Mouse (Mus musculus) MEL (cell line): ENCODE measurements around the gene Cfl1. TPM values are rescaled to one million over a fixed set of nuclear protein-coding genes. Genes with fewer than 3 reads are reported as not detected.

ENCODE experiments used
- DNase-seq: peaks from one replicate; pipeline ENCODE4 v3.0.0; 2011; ENCODE audit warnings: low read depth, low spot score
- H3K27ac ChIP-seq: 2 replicates; pipeline ENCODE4 v1.5.1; 2012; ENCODE audit warnings: low read depth, mild to moderate bottlenecking, control low read depth, low read length, moderate library complexity; ENCODE audit not compliant: control insufficient read depth
- H3K27me3 ChIP-seq, 2 experiments: fragments of 150-350 bp in 1 of 2; sonication (generic) in 1 of 2; 2 replicates each; pipeline ENCODE4 v1.6.1; 2012; ENCODE audit warnings: low read length in 2 of 2, mild to moderate bottlenecking in 2 of 2, improper control_type of control experiment in 1 of 2, moderate library complexity in 1 of 2; ENCODE audit not compliant: insufficient read depth in 2 of 2, control insufficient read depth in 1 of 2
- H3K36me3 ChIP-seq, 2 experiments: 2 replicates each; pipeline ENCODE4 v1.6.1; 2012 to 2014; ENCODE audit warnings: low read length in 2 of 2, improper control_type of control experiment in 1 of 2, inconsistent platforms in 1 of 2, mild to moderate bottlenecking in 1 of 2; ENCODE audit not compliant: insufficient read depth in 2 of 2, control insufficient read depth in 1 of 2
- H3K4me1 ChIP-seq, 2 experiments: fragments of 150-350 bp in 1 of 2; sonication (generic) in 1 of 2; 2 replicates each; pipeline ENCODE4 v1.6.1; 2012; ENCODE audit warnings: low read length in 2 of 2, improper control_type of control experiment in 1 of 2, mild to moderate bottlenecking in 1 of 2; ENCODE audit not compliant: insufficient read depth in 2 of 2, control insufficient read depth in 1 of 2
- H3K4me3 ChIP-seq, 2 experiments: fragments of 150-350 bp in 1 of 2; sonication (generic) in 1 of 2; 2 replicates each; pipeline ENCODE4 v1.5.1; 2012; ENCODE audit warnings: low read depth in 2 of 2, low read length in 2 of 2, mild to moderate bottlenecking in 2 of 2, moderate library complexity in 2 of 2, control low read depth in 1 of 2, improper control_type of control experiment in 1 of 2; ENCODE audit not compliant: control insufficient read depth in 1 of 2, insufficient read depth in 1 of 2
- H3K79me2 ChIP-seq: 2 replicates; pipeline ENCODE4 v1.6.1; 2012; ENCODE audit warnings: mild to moderate bottlenecking, low read length, moderate library complexity; ENCODE audit not compliant: control insufficient read depth, poor library complexity, insufficient read depth
- H3K9ac ChIP-seq: 2 replicates; pipeline ENCODE4 v1.6.1; 2012; ENCODE audit warnings: low read depth, mild to moderate bottlenecking, control low read depth, low read length, moderate library complexity; ENCODE audit not compliant: control insufficient read depth, poor library complexity, severe bottlenecking
- H3K9me3 ChIP-seq: fragments of 150-350 bp; sonication (generic); replicated peaks from 2 replicates; pipeline ENCODE4 v1.6.1; 2012; ENCODE audit warnings: mild to moderate bottlenecking, low read length, improper control_type of control experiment, moderate library complexity; ENCODE audit not compliant: insufficient read depth
- CHD1 ChIP-seq: IDR thresholded peaks from 2 replicates; pipeline ENCODE4 v1.6.1; 2012; ENCODE audit warnings: low read depth, mild to moderate bottlenecking, inconsistent platforms, low read length, improper control_type of control experiment
- CHD2 ChIP-seq: IDR thresholded peaks from 2 replicates; pipeline ENCODE4 v1.6.1; 2011; ENCODE audit warnings: low read length, improper control_type of control experiment
- CTCF ChIP-seq, 3 experiments: IDR thresholded peaks in 2 of 3; conservative IDR thresholded peaks in 1 of 3; 2 replicates each; pipeline ENCODE4 v1.5.1; 2011 to 2012; ENCODE audit warnings: low read length in 3 of 3, low read depth in 2 of 3, mild to moderate bottlenecking in 2 of 3, improper control_type of control experiment in 1 of 3, inconsistent platforms in 1 of 3, mixed read lengths in 1 of 3, moderate library complexity in 1 of 3; ENCODE audit not compliant: control insufficient read depth in 1 of 3, insufficient read depth in 1 of 3, poor library complexity in 1 of 3, severe bottlenecking in 1 of 3
- E2F4 ChIP-seq: IDR thresholded peaks from 2 replicates; pipeline ENCODE4 v1.6.1; 2011; ENCODE audit warnings: low read depth, low read length, improper control_type of control experiment, borderline replicate concordance
- ELF1 ChIP-seq: IDR thresholded peaks from 2 replicates; pipeline ENCODE4 v1.6.1; 2014; ENCODE audit warnings: low read depth, mild to moderate bottlenecking, inconsistent platforms, low read length, improper control_type of control experiment, moderate library complexity
- EP300 ChIP-seq, 2 experiments: IDR thresholded peaks; 2 replicates each; pipeline ENCODE4 v1.6.1; 2011; ENCODE audit warnings: improper control_type of control experiment in 2 of 2, low read length in 2 of 2, low read depth in 1 of 2, mild to moderate bottlenecking in 1 of 2
- ETS1 ChIP-seq: IDR thresholded peaks from 2 replicates; pipeline ENCODE4 v1.6.1; 2012; ENCODE audit warnings: low read depth, mild to moderate bottlenecking, inconsistent platforms, low read length, improper control_type of control experiment, moderate library complexity
- GABPA ChIP-seq: IDR thresholded peaks from 2 replicates; pipeline ENCODE4 v1.6.1; 2012; ENCODE audit warnings: low read depth, mild to moderate bottlenecking, inconsistent platforms, low read length, improper control_type of control experiment, moderate library complexity
- GATA1 ChIP-seq: IDR thresholded peaks from 2 replicates; pipeline ENCODE4 v1.6.1; 2011; ENCODE audit warnings: low read depth, low read length, improper control_type of control experiment
- HCFC1 ChIP-seq: IDR thresholded peaks from 2 replicates; pipeline ENCODE4 v1.6.1; 2012; ENCODE audit warnings: low read depth, mild to moderate bottlenecking, inconsistent platforms, low read length, improper control_type of control experiment, moderate library complexity
- JUND ChIP-seq: IDR thresholded peaks from 2 replicates; pipeline ENCODE4 v1.6.1; 2011; ENCODE audit warnings: low read depth, mild to moderate bottlenecking, improper control_type of control experiment, low read length
- KAT2A ChIP-seq: conservative IDR thresholded peaks from 2 replicates; pipeline ENCODE4 v1.6.1; 2012; ENCODE audit warnings: low read depth, low read length, improper control_type of control experiment, inconsistent platforms
- MAFK ChIP-seq: IDR thresholded peaks from 2 replicates; pipeline ENCODE4 v1.6.1; 2011; ENCODE audit warnings: low read depth, mild to moderate bottlenecking, low read length, improper control_type of control experiment, borderline replicate concordance
- MAX ChIP-seq: IDR thresholded peaks from 2 replicates; pipeline ENCODE4 v1.6.1; 2011; ENCODE audit warnings: low read length, improper control_type of control experiment
- MAZ ChIP-seq: IDR thresholded peaks from 2 replicates; pipeline ENCODE4 v1.6.1; 2012; ENCODE audit warnings: low read depth, mild to moderate bottlenecking, inconsistent platforms, low read length, improper control_type of control experiment
- MEF2A ChIP-seq: IDR thresholded peaks from 2 replicates; pipeline ENCODE4 v1.6.1; 2014; ENCODE audit warnings: low read depth, mild to moderate bottlenecking, inconsistent platforms, low read length, improper control_type of control experiment; ENCODE audit not compliant: poor library complexity, insufficient replicate concordance, severe bottlenecking; ENCODE audit errors: extremely low read depth
- MXI1 ChIP-seq: IDR thresholded peaks from 2 replicates; pipeline ENCODE4 v1.6.1; 2011; ENCODE audit warnings: mild to moderate bottlenecking, low read depth, low read length, improper control_type of control experiment
- NELFE ChIP-seq: IDR thresholded peaks from 2 replicates; pipeline ENCODE4 v1.6.1; 2011; ENCODE audit warnings: low read depth, low read length, improper control_type of control experiment
- NRF1 ChIP-seq: IDR thresholded peaks from 2 replicates; pipeline ENCODE4 v1.6.1; 2014; ENCODE audit warnings: low read depth, mild to moderate bottlenecking, inconsistent platforms, low read length, improper control_type of control experiment, moderate library complexity; ENCODE audit not compliant: poor library complexity, insufficient read depth, severe bottlenecking
- POLR2A ChIP-seq, 2 experiments: IDR thresholded peaks; 2 replicates each; pipeline ENCODE4 v1.6.1; 2011 to 2012; ENCODE audit warnings: low read length in 2 of 2, mild to moderate bottlenecking in 2 of 2, control low read depth in 1 of 2, improper control_type of control experiment in 1 of 2, low read depth in 1 of 2, moderate library complexity in 1 of 2; ENCODE audit not compliant: control insufficient read depth in 1 of 2, insufficient read depth in 1 of 2, poor library complexity in 1 of 2
- RAD21 ChIP-seq: IDR thresholded peaks from 2 replicates; pipeline ENCODE4 v1.6.1; 2011; ENCODE audit warnings: mild to moderate bottlenecking, low read depth, low read length, improper control_type of control experiment
- RCOR1 ChIP-seq: IDR thresholded peaks from 2 replicates; pipeline ENCODE4 v1.6.1; 2012; ENCODE audit warnings: low read depth, mild to moderate bottlenecking, inconsistent platforms, low read length, improper control_type of control experiment
- SIN3A ChIP-seq: IDR thresholded peaks from 2 replicates; pipeline ENCODE4 v1.6.1; 2012; ENCODE audit warnings: low read length, improper control_type of control experiment, inconsistent platforms
- TAL1 ChIP-seq: IDR thresholded peaks from 2 replicates; pipeline ENCODE4 v1.6.1; 2012; ENCODE audit warnings: mild to moderate bottlenecking, inconsistent platforms, low read length, moderate library complexity, mixed read lengths
- TBP ChIP-seq: IDR thresholded peaks from 2 replicates; pipeline ENCODE4 v1.8.0; 2011; ENCODE audit warnings: low read depth, low read length, improper control_type of control experiment
- TCF12 ChIP-seq: IDR thresholded peaks from 2 replicates; pipeline ENCODE4 v1.6.1; 2014; ENCODE audit warnings: low read depth, mild to moderate bottlenecking, inconsistent platforms, low read length, improper control_type of control experiment, moderate library complexity
- UBTF ChIP-seq: IDR thresholded peaks from 2 replicates; pipeline ENCODE4 v1.6.1; 2012; ENCODE audit warnings: low read depth, mild to moderate bottlenecking, inconsistent platforms, low read length, improper control_type of control experiment, moderate library complexity, borderline replicate concordance; ENCODE audit not compliant: insufficient read depth
- ZC3H11A ChIP-seq: IDR thresholded peaks from 2 replicates; pipeline ENCODE4 v1.6.1; 2012; ENCODE audit warnings: low read depth, mild to moderate bottlenecking, inconsistent platforms, low read length, improper control_type of control experiment
- ZMIZ1 ChIP-seq: IDR thresholded peaks from 2 replicates; pipeline ENCODE4 v1.6.1; 2012; ENCODE audit warnings: low read depth, mild to moderate bottlenecking, inconsistent platforms, low read length, improper control_type of control experiment, moderate library complexity
- polyA plus RNA-seq, 2 experiments: library from polyadenylated mRNA; stranded (reverse) in 1 of 2; unstranded in 1 of 2; fragments of >175 nt in 1 of 2; fragments of >200 nt in 1 of 2; gene quantifications; 2 replicates each; pipeline versions ENCODE4 v1.2.1 to v1.2.4; 2012; ENCODE audit warnings: low replicate concordance in 2 of 2, low read depth in 1 of 2; ENCODE audit not compliant: insufficient read length in 2 of 2, insufficient read depth in 1 of 2, missing spikeins in 1 of 2
- total RNA-seq: library from RNA; depleted of rRNA; stranded (reverse); fragments of 300-350 nt; gene quantifications from 2 replicates; pipeline ENCODE4 v1.2.3, GENCODE M21; 2012

Cfl1 gene
- total and polyA plus RNA-seq, 3 experiments: 880 to 2,037 TPM; not detected in 1

- TF ChIP-seq MEF2A (no peak), MAZ (no peak), TAL1 (no peak), ETS1 (no peak), KAT2A (no peak)
- TF ChIP-seq, all 39 proteins: peak for 0
- DNase-seq: no peak
- Histone ChIP-seq H3K27ac (no peak overlapping the region), H3K36me3 (peaks cover 0 to 4% of the 10 kb centered on the region in 2 experiments; a peak in 2 of 4 replicates), H3K9me3 (no peaks in the 10 kb centered on the region), H3K79me2 (peaks cover 6% of the 10 kb centered on the region; the same call in 1 of the 2 replicates), H3K9ac (no peak overlapping the region), H3K27me3 (peaks cover 0 to 3% of the 10 kb centered on the region in 2 experiments; a peak in 1 of 4 replicates), H3K4me3 (no peak overlapping the region), H3K4me1 (peaks cover 0 to 25% of the 10 kb centered on the region in 2 experiments; a peak in 3 of 4 replicates)
These were observed 44.5 kb upstream of the Cfl1 start for GRCm38 (mm10) chr19:5445747-5446146.

- H3K27me3 ChIP-seq: no peaks in the 10 kb centered on the region
- DNase-seq: peak; percentile 82
- no peak for TF ChIP-seq RCOR1
- TF ChIP-seq ETS1: peak; percentile 36; the same call in 1 of the 2 replicates
- 0 out of 2 replicates have a peak, but pooled peaks have one; percentile 42 for TF ChIP-seq HCFC1
- no peak for TF ChIP-seq EP300 (IDR thresholded peaks at IDR 0.05; ENCODE audit: low read depth in 1 of 2, low read length in 2 of 2)
- no peak for TF ChIP-seq ELF1
- peak; percentile 51 for TF ChIP-seq MXI1
- peak; percentile 48; the same call in 1 of the 2 replicates for TF ChIP-seq NELFE
- TF ChIP-seq GABPA: no peak
- peak in 1 of 2 experiments; percentile 18; a peak in 1 of 4 replicates for TF ChIP-seq POLR2A (IDR thresholded peaks at IDR 0.05; ENCODE audit: control insufficient read depth in 1 of 2, insufficient read depth in 1 of 2, low read depth in 1 of 2, low read length in 2 of 2, poor library complexity in 1 of 2)
- TF ChIP-seq TBP: no peak
- TF ChIP-seq MAZ: no peak; the same call in 1 of the 2 replicates
- no peak for TF ChIP-seq JUND
- no peak for TF ChIP-seq MAFK
- TF ChIP-seq SIN3A: peak; percentile 50; the same call in 1 of the 2 replicates
- TF ChIP-seq CHD1: peak; percentile 82; the same call in 1 of the 2 replicates
- TF ChIP-seq GATA1: no peak
- no peak for TF ChIP-seq ZC3H11A
- no peak for TF ChIP-seq NRF1
- TF ChIP-seq CHD2: no peak
- no peak for TF ChIP-seq E2F4
- no peak for TF ChIP-seq TCF12
- TF ChIP-seq MAX: no peak
- TF ChIP-seq RAD21: no peak
- TF ChIP-seq ZMIZ1: no peak
- TF ChIP-seq CTCF (IDR thresholded peaks at IDR 0.05 in 2 of 3, conservative IDR thresholded peaks at IDR 0.05 in 1 of 3; ENCODE audit: control insufficient read depth in 1 of 3, insufficient read depth in 1 of 3, low read depth in 2 of 3, low read length in 3 of 3, poor library complexity in 1 of 3, severe bottlenecking in 1 of 3): no peak
- TF ChIP-seq UBTF: no peak
These were observed 42.5 kb upstream of the Cfl1 start, which contains the start of gene Fosl1 for GRCm38 (mm10) chr19:5447515-5448353. TSS of gene Fosl1 (plus strand) at chr19:5447547.

More at GRCm38 (mm10) chr19:5447515-5448353, 42.5 kb upstream of the Cfl1 start, which contains the start of gene Fosl1:
- Histone ChIP-seq H3K36me3 (peaks cover 0 to 4% of the 10 kb centered on the region in 2 experiments; a peak in 2 of 4 replicates), H3K9ac (peak within 1 kb of the TSS; percentile 64), H3K27ac (peak within 1 kb of the TSS; percentile 20; the same call in 1 of the 2 replicates), H3K4me1 (peaks cover 0 to 25% of the 10 kb centered on the region in 2 experiments; a peak in 3 of 4 replicates), H3K4me3 (peak within 1 kb of the TSS; percentile 80 to 81), H3K9me3 (no peaks in the 10 kb centered on the region), H3K79me2 (peaks cover 6% of the 10 kb centered on the region; the same call in 1 of the 2 replicates)
